Mouse (Mus musculus) MEL (cell line): Measurements from ENCODE around the gene Scaf11.

ENCODE experiments used
- BHLHE40 ChIP-seq: IDR thresholded peaks from 2 replicates; pipeline ENCODE4 v1.6.1; 2012; ENCODE audit warnings: low read depth, mild to moderate bottlenecking, inconsistent platforms, low read length, improper control_type of control experiment, borderline replicate concordance
- CTCF ChIP-seq, 3 experiments: IDR thresholded peaks in 2 of 3; conservative IDR thresholded peaks in 1 of 3; 2 replicates each; pipeline ENCODE4 v1.5.1; 2011 to 2012; ENCODE audit warnings: low read length in 3 of 3, low read depth in 2 of 3, mild to moderate bottlenecking in 2 of 3, improper control_type of control experiment in 1 of 3, inconsistent platforms in 1 of 3, mixed read lengths in 1 of 3, moderate library complexity in 1 of 3; ENCODE audit not compliant: control insufficient read depth in 1 of 3, insufficient read depth in 1 of 3, poor library complexity in 1 of 3, severe bottlenecking in 1 of 3
- ETS1 ChIP-seq: IDR thresholded peaks from 2 replicates; pipeline ENCODE4 v1.6.1; 2012; ENCODE audit warnings: low read depth, mild to moderate bottlenecking, inconsistent platforms, low read length, improper control_type of control experiment, moderate library complexity
- JUND ChIP-seq: IDR thresholded peaks from 2 replicates; pipeline ENCODE4 v1.6.1; 2011; ENCODE audit warnings: low read depth, mild to moderate bottlenecking, improper control_type of control experiment, low read length
- ZKSCAN1 ChIP-seq: IDR thresholded peaks from 2 replicates; pipeline ENCODE4 v1.6.1; 2012; ENCODE audit warnings: low read depth, mild to moderate bottlenecking, inconsistent platforms, low read length, improper control_type of control experiment, moderate library complexity

GRCm38 (mm10) chr15:96455595-96456214 is 4.9 kb downstream of the Scaf11 start:
- TF ChIP-seq BHLHE40 = peak; percentile 54; the same call in 1 of the 2 replicates
- TF ChIP-seq ETS1 = no peak
- TF ChIP-seq CTCF (IDR thresholded peaks at IDR 0.05 in 2 of 3, conservative IDR thresholded peaks at IDR 0.05 in 1 of 3; ENCODE audit: control insufficient read depth in 1 of 3, insufficient read depth in 1 of 3, low read depth in 2 of 3, low read length in 3 of 3, poor library complexity in 1 of 3, severe bottlenecking in 1 of 3) = no peak
- TF ChIP-seq ZKSCAN1 = no peak
- no peak for TF ChIP-seq JUND
